Mouse (Mus musculus): ENCODE measurements around the gene Fig4. TPM values are rescaled to one million over a fixed set of nuclear protein-coding genes. Genes with fewer than 3 reads are reported as not detected.

Gene Fig4
- polyA plus RNA-seq (2016; fragmentation: Nextera tagmentation; extraction: Ambion mirVana) = 20.9 and 21.2 TPM in 2 replicates

DNA sequence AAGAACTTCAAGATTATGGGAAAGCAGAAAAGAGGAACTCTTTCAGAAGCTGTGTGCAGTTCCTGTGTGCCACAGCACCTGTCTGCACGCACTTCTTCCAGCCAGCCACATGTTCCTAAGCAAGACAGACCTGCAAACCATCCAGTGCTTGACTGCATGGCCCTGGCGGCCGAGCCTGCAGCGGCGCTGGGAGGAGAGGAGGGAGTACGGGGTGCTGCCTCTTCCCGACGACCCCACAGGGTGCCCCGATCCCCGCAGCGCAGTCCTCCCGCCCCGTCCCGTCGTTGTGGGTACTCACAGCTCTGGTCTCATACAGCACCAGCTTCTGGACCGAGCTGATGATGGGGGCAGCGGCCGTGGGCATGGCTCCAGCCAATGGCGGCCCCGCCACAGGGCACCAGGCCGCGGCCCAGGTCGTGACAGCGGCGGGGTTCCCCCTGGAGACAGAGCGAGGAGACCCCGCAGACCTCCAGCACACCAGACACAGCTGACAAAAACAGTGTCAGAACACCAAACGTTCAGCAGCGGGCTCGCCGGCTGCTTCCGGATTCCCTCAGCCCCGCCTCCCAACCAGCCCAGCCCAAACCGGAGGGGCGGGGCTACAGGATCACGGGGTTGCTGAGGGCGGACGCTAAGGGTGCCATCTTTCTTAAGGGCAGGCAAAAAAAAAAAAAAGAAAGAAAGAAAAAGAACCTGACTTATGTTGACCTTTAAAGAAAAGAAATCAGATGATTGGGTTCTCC is at the start of gene Fig4:
TSS of gene Fig4 (minus strand) at position 572 of the 743 bp plus-strand sequence.
- H3K9me3 ChIP-seq = no peaks in the 10 kb centered on the region
- H3K4me2 ChIP-seq = peak within 1 kb of the TSS; percentile 75
- no peaks in the 10 kb centered on the region for H3K27me3 ChIP-seq
- whole genome bisulfite sequencing = under 1% methylated on average over 38 of the region's 38 CpGs
- H3K4me3 ChIP-seq (replicated peaks) = peak within 1 kb of the TSS; percentile 85
- H3K27ac ChIP-seq = peak within 1 kb of the TSS; percentile 67
- H3K4me1 ChIP-seq = peaks cover 10% of the 10 kb centered on the region
- peak; percentile 94 for ATAC-seq (ENCODE audit: low FRiP score)
- H3K36me3 ChIP-seq (replicated peaks) = no peaks in the 10 kb centered on the region
- H3K9ac ChIP-seq = peak within 1 kb of the TSS; percentile 82

GRCm38 (mm10) chr10:41341346-41341745 is 38.3 kb upstream of the Fig4 start:
- Histone ChIP-seq H3K9me3 (no peaks in the 10 kb centered on the region), H3K4me1 (no peaks in the 10 kb centered on the region), H3K27me3 (no peaks in the 10 kb centered on the region), H3K9ac (no peak overlapping the region), H3K4me3 (replicated peaks) (no peak overlapping the region), H3K36me3 (replicated peaks) (no peaks in the 10 kb centered on the region), H3K27ac (no peak overlapping the region), H3K4me2 (no peak overlapping the region)
- no peak for ATAC-seq (ENCODE audit: low FRiP score)
- 87% methylated on average over 7 of the region's 7 CpGs for WGBS

DNA sequence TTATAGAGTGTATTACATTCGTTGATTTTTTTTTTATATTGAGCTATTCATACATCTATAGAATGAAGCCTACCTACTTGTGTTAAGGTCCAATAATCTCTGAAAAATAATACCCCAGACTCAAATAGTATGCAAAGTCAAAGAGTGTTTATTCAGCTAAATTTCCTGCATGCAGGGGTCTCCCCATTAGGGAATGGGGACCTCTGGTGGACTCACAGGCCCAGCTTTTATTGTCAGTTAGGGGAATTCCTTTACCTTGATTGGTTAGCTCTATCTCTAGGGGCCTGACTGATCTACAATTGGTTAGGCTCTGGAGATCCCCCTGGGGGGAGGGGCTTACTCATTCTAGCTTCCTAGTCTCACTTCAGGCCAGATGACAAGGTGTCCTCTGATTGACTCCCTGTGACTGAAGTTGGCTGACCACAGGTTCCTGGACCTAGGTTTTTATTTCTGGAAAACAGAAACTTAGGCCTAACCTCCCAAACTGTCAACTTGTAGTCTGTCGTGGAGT is 29.5 kb upstream of the Fig4 start:
- no peak for ATAC-seq (ENCODE audit: low FRiP score)
- 85% methylated on average over 2 of the region's 2 CpGs for WGBS
- Histone ChIP-seq H3K4me3 (replicated peaks) (no peak overlapping the region), H3K9ac (no peak overlapping the region), H3K27me3 (no peaks in the 10 kb centered on the region), H3K9me3 (no peaks in the 10 kb centered on the region), H3K27ac (no peak overlapping the region), H3K4me1 (no peaks in the 10 kb centered on the region), H3K36me3 (replicated peaks) (no peaks in the 10 kb centered on the region), H3K4me2 (no peak overlapping the region)

DNA sequence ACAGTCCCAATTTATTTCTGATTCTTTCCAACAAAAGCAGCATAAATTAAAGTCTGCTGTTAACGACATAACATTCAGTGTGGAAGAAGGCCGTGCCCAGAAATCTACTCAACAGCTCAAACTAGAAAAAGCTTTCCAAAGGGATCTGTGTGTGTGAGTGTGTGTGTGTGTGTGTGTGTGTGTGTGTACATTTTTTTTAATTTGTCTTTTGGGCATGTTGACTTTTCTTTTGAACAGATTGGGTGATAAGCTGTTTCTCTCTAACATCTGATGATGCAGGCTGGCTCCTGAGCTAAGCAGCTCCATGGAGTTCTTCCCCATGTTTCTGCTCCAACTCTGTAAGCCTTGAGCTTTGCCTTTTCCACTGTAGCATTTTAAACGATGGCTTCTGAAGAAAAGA is 12.8 kb upstream of the Fig4 start:
- Histone ChIP-seq H3K4me1 (no peaks in the 10 kb centered on the region), H3K4me2 (no peak overlapping the region), H3K27ac (no peak overlapping the region), H3K36me3 (replicated peaks) (no peaks in the 10 kb centered on the region), H3K9ac (no peak overlapping the region), H3K4me3 (replicated peaks) (no peak overlapping the region), H3K27me3 (no peaks in the 10 kb centered on the region), H3K9me3 (no peaks in the 10 kb centered on the region)
- WGBS = 81% methylated on average over 3 of the region's 3 CpGs
- no peak for ATAC-seq (ENCODE audit: low FRiP score)

DNA sequence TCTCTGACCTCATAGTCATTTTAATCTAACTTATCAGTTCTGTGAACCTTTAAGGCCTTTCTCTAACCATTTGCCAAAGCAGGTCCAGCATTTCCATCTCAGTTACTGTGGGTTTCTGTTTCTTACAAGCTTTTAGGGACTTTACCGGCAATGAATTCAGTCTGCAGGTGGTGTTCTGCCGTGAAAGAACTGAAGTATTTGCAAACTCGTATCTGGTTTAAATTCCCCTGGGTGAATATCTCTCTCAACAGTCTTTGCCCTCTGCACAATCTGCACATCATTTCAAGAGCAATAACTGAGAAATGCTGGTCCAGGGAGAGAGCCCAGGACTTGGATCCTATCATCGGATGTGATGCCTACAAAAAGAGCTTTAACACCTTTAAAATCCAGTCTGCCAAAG is 5.1 kb upstream of the Fig4 start:
- Histone ChIP-seq H3K4me1 (no peaks in the 10 kb centered on the region), H3K27ac (no peak overlapping the region), H3K4me3 (replicated peaks) (no peak overlapping the region), H3K9me3 (no peaks in the 10 kb centered on the region), H3K9ac (no peak overlapping the region), H3K4me2 (no peak overlapping the region), H3K27me3 (no peaks in the 10 kb centered on the region), H3K36me3 (replicated peaks) (no peaks in the 10 kb centered on the region)
- no peak for ATAC-seq (ENCODE audit: low FRiP score)
- 89% methylated on average over 4 of the region's 4 CpGs for WGBS

DNA sequence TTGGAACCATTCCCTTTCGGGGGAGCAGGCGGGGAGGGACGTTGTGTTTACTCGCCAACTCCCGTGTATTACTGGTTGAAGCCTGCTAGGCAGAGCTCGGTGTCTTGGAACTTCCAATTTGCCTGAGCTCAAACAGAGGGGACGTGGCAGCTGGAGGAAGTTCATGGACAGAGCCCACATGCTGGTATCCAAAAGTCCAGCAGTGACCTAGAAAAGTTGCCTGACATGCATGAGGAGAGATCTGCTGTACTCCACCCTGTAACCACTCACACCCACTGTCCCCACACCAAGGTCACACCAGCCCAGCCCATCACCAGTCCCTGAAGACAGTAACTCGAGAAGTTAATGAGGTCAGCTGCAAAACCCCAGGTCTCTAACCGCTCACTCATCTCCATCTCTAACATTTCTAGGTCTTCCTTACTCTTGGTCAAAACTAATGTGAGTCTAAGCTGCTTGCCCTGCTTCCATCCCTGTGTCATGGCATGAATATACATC is 1.9 kb upstream of the Fig4 start:
- no peak for ATAC-seq (ENCODE audit: low FRiP score)
- H3K9me3 ChIP-seq = no peaks in the 10 kb centered on the region
- WGBS = 82% methylated on average over 9 of the region's 9 CpGs
- H3K36me3 ChIP-seq (replicated peaks) = no peaks in the 10 kb centered on the region
- H3K4me2 ChIP-seq = no peak overlapping the region
- no peak overlapping the region for H3K4me3 ChIP-seq (replicated peaks)
- no peak overlapping the region for H3K27ac ChIP-seq
- H3K27me3 ChIP-seq = no peaks in the 10 kb centered on the region
- peaks cover 10% of the 10 kb centered on the region for H3K4me1 ChIP-seq
- H3K9ac ChIP-seq = no peak overlapping the region

GRCm38 (mm10) chr10:41303639-41304444 is 782 bp upstream of the Fig4 start, which contains the start of gene Ak9:
Gene Ak9, plus strand, starts transcription at chr10:41303980.
- Histone ChIP-seq H3K4me1 (peaks cover 10% of the 10 kb centered on the region), H3K36me3 (replicated peaks) (no peaks in the 10 kb centered on the region), H3K27ac (peak within 1 kb of the TSS; percentile 67), H3K4me2 (peak within 1 kb of the TSS; percentile 75), H3K27me3 (no peaks in the 10 kb centered on the region), H3K9ac (peak within 1 kb of the TSS; percentile 82), H3K9me3 (no peaks in the 10 kb centered on the region), H3K4me3 (replicated peaks) (peak within 1 kb of the TSS; percentile 85)
- under 1% methylated on average over 25 of the region's 25 CpGs for WGBS
- ATAC-seq (ENCODE audit: low FRiP score) = peak; percentile 88

GRCm38 (mm10) chr10:41300161-41300560 is 2.9 kb downstream of the Fig4 start:
- Histone ChIP-seq H3K4me1 (peaks cover 11% of the 10 kb centered on the region), H3K9ac (no peak overlapping the region), H3K4me2 (no peak overlapping the region), H3K27ac (no peak overlapping the region), H3K9me3 (no peaks in the 10 kb centered on the region), H3K4me3 (replicated peaks) (no peak overlapping the region), H3K36me3 (replicated peaks) (no peaks in the 10 kb centered on the region), H3K27me3 (no peaks in the 10 kb centered on the region)
- ATAC-seq (ENCODE audit: low FRiP score) = no peak
- WGBS = 55% methylated on average over 1 of the region's 1 CpGs

GRCm38 (mm10) chr10:41295145-41295544 is 7.9 kb downstream of the Fig4 start:
- H3K27me3 ChIP-seq = no peaks in the 10 kb centered on the region
- H3K9me3 ChIP-seq = no peaks in the 10 kb centered on the region
- 28% methylated on average over 7 of the region's 7 CpGs for WGBS
- peaks cover 18% of the 10 kb centered on the region for H3K4me1 ChIP-seq
- no peak overlapping the region for H3K9ac ChIP-seq
- H3K4me3 ChIP-seq (replicated peaks) = no peak overlapping the region
- H3K36me3 ChIP-seq (replicated peaks) = no peaks in the 10 kb centered on the region
- no peak overlapping the region for H3K27ac ChIP-seq
- 0 out of 2 replicates have a peak overlapping the region, but pooled peaks have one; percentile 1 for H3K4me2 ChIP-seq
- peak; percentile 81 for ATAC-seq (ENCODE audit: low FRiP score)

- Histone ChIP-seq H3K4me1 (peaks cover 18% of the 10 kb centered on the region), H3K27ac (0 out of 2 replicates have a peak overlapping the region, but pooled peaks have one; percentile 8), H3K9me3 (no peaks in the 10 kb centered on the region), H3K4me3 (replicated peaks) (no peak overlapping the region), H3K27me3 (no peaks in the 10 kb centered on the region), H3K4me2 (no peak overlapping the region), H3K9ac (peak overlapping the region; percentile 25; the same call in 1 of the 2 replicates), H3K36me3 (replicated peaks) (no peaks in the 10 kb centered on the region)
- WGBS = 76% methylated on average over 11 of the region's 11 CpGs
- ATAC-seq (ENCODE audit: low FRiP score) = peak; percentile 63; the same call in 1 of the 2 replicates
Observed at GRCm38 (mm10) chr10:41294734-41295133, 8.3 kb downstream of the Fig4 start.

DNA sequence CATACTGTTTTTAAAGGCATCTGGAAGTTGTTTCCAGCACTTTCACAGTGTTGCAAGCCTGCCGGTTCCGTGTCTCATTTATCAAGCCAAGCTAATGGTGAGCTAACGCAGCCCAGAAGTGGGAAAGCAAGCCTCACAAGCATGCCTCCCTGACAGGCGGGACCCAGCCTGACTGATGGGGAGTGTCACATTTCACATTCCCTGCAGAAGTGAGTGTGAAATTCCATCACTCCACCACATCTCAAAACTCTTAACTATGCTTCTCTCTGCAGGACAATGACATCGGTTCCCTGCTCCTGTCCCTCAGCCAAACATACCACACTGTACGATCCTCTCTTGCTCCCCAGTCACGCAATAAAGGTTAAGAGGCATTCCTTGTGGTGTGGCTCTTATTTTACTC is 10.0 kb downstream of the Fig4 start:
- Histone ChIP-seq H3K27ac (no peak overlapping the region), H3K9ac (no peak overlapping the region), H3K4me1 (peaks cover 23% of the 10 kb centered on the region), H3K4me2 (no peak overlapping the region), H3K9me3 (no peaks in the 10 kb centered on the region), H3K27me3 (no peaks in the 10 kb centered on the region), H3K4me3 (replicated peaks) (no peak overlapping the region), H3K36me3 (replicated peaks) (no peaks in the 10 kb centered on the region)
- 40% methylated on average over 7 of the region's 7 CpGs for WGBS
- no peak for ATAC-seq (ENCODE audit: low FRiP score)

GRCm38 (mm10) chr10:41291021-41291420 is 12.0 kb downstream of the Fig4 start:
- WGBS = 85% methylated on average over 2 of the region's 2 CpGs

More at GRCm38 (mm10) chr10:41291021-41291420, 12.0 kb downstream of the Fig4 start:
- peaks cover 23% of the 10 kb centered on the region for H3K4me1 ChIP-seq
- no peak overlapping the region for H3K4me2 ChIP-seq
- H3K9ac ChIP-seq = no peak overlapping the region
- no peaks in the 10 kb centered on the region for H3K9me3 ChIP-seq
- no peaks in the 10 kb centered on the region for H3K27me3 ChIP-seq
- H3K4me3 ChIP-seq (replicated peaks) = no peak overlapping the region
- no peaks in the 10 kb centered on the region for H3K36me3 ChIP-seq (replicated peaks)
- no peak for ATAC-seq (ENCODE audit: low FRiP score)
- no peak overlapping the region for H3K27ac ChIP-seq

All from forebrain, embryonic 12.5 days (tissue).